Mouse (Mus musculus) limb, embryonic 11.5 days (tissue): ENCODE measurements around the gene Meaf6. TPM values are rescaled to one million over a fixed set of nuclear protein-coding genes. Genes with fewer than 3 reads are reported as not detected.

ENCODE experiments used
- ATAC-seq: fragments of 200-750 bp; cut with Nextera tagmentation; 2 replicates; pipeline ENCODE4 v1.8.0; 2017; ENCODE audit warnings: low read depth; ENCODE audit not compliant: insufficient number of reproducible peaks, low FRiP score, low TSS enrichment
- DNase-seq: peaks from one replicate; pipeline ENCODE4 v3.0.0-alpha.2; 2015; ENCODE audit warnings: low spot score
- H3K27ac ChIP-seq: fragments of 300-500 bp; sonication (generic); replicated peaks from 2 replicates; pipeline ENCODE4 v1.5.1; 2014; ENCODE audit warnings: low read depth, mild to moderate bottlenecking, low read length
- H3K27me3 ChIP-seq: fragments of 300-500 bp; sonication (generic); 2 replicates; pipeline ENCODE4 v1.6.1; 2014; ENCODE audit warnings: mild to moderate bottlenecking, low read length, mixed read lengths; ENCODE audit not compliant: control insufficient read depth, insufficient read depth
- H3K36me3 ChIP-seq: fragments of 300-500 bp; sonication (generic); 2 replicates; pipeline ENCODE4 v1.6.1; 2014; ENCODE audit warnings: mild to moderate bottlenecking, low read length, moderate library complexity, mixed read lengths; ENCODE audit not compliant: control insufficient read depth, insufficient read depth
- H3K4me1 ChIP-seq: fragments of 300-500 bp; sonication (generic); 2 replicates; pipeline ENCODE4 v1.6.1; 2014; ENCODE audit warnings: low read length, mixed read lengths; ENCODE audit not compliant: control insufficient read depth, insufficient read depth
- H3K4me2 ChIP-seq: fragments of 300-500 bp; sonication (generic); 2 replicates; pipeline ENCODE4 v1.6.1; 2014; ENCODE audit warnings: low read depth, mild to moderate bottlenecking, moderate library complexity; ENCODE audit not compliant: severe bottlenecking
- H3K4me3 ChIP-seq: fragments of 300-500 bp; sonication (generic); 2 replicates; pipeline ENCODE4 v1.5.1; 2014; ENCODE audit warnings: low read depth, low read length
- H3K9ac ChIP-seq: fragments of 300-500 bp; sonication (generic); 2 replicates; pipeline ENCODE4 v1.6.1; 2014; ENCODE audit warnings: mild to moderate bottlenecking, low read length
- H3K9me3 ChIP-seq: fragments of 300-500 bp; sonication (generic); 2 replicates; pipeline ENCODE4 v1.6.1; 2016; ENCODE audit warnings: low read length; ENCODE audit not compliant: control insufficient read depth
- WGBS: fragments of 180-500 bp; shearing (Covaris S2); extraction: QIAGEN DNeasy Blood & Tissue Kit; methylation state at CpG from one replicate; pipeline ENCODE4 v1.1.7; 2014; 5-methylcytosine and 5-hydroxymethylcytosine counted together
- polyA plus RNA-seq: library from polyadenylated mRNA; unstranded; fragments of >200 nt; fragmentation: Nextera tagmentation; extraction: Ambion mirVana; gene quantifications from 2 replicates; pipeline ENCODE4 v1.2.1, GENCODE M21; 2014

Meaf6 gene
- polyA plus RNA-seq, 1 experiment from 2014 or later: 97.4 TPM

- WGBS: 79% methylated on average over 7 of the region's 7 CpGs
- H3K4me3 ChIP-seq: no peak overlapping the region
Measured at GRCm38 (mm10) chr4:125117902-125118320, 33.0 kb downstream of the Meaf6 start.

GRCm38 (mm10) chr4:125119070-125119469, 34.1 kb downstream of the Meaf6 start:
- Histone ChIP-seq H3K9ac (no peak overlapping the region), H3K4me2 (no peak overlapping the region), H3K27me3 (no peaks in the 10 kb centered on the region), H3K27ac (no peak overlapping the region), H3K36me3 (no peaks in the 10 kb centered on the region), H3K9me3 (no peaks in the 10 kb centered on the region), H3K4me1 (peaks cover 26% of the 10 kb centered on the region), H3K4me3 (no peak overlapping the region)
- ATAC-seq (no peak), DNase-seq (peak; percentile 62)
- 25% methylated on average over 10 of the region's 10 CpGs for WGBS

More at GRCm38 (mm10) chr4:125117902-125118320, 33.0 kb downstream of the Meaf6 start:
- ATAC-seq (no peak), DNase-seq (no peak)
- no peak overlapping the region for H3K27ac ChIP-seq
- H3K9ac ChIP-seq: no peak overlapping the region
- no peaks in the 10 kb centered on the region for H3K9me3 ChIP-seq
- H3K4me1 ChIP-seq: peaks cover 21% of the 10 kb centered on the region
- no peaks in the 10 kb centered on the region for H3K27me3 ChIP-seq
- no peaks in the 10 kb centered on the region for H3K36me3 ChIP-seq
- no peak overlapping the region for H3K4me2 ChIP-seq

- H3K4me1 ChIP-seq: peaks cover 25% of the 10 kb centered on the region
- no peak overlapping the region for H3K27ac ChIP-seq
- DNase-seq: no peak
- ATAC-seq: no peak
- H3K27me3 ChIP-seq: no peaks in the 10 kb centered on the region
- 93% methylated on average over 11 of the region's 11 CpGs for WGBS
- H3K9ac ChIP-seq: no peak overlapping the region
- no peaks in the 10 kb centered on the region for H3K9me3 ChIP-seq
- H3K36me3 ChIP-seq: no peaks in the 10 kb centered on the region
- no peak overlapping the region for H3K4me2 ChIP-seq
- H3K4me3 ChIP-seq: no peak overlapping the region
Measured at GRCm38 (mm10) chr4:125119721-125120120, 34.8 kb downstream of the Meaf6 start.

- 19% methylated on average over 16 of the region's 16 CpGs for WGBS
- no peaks in the 10 kb centered on the region for H3K9me3 ChIP-seq
- H3K9ac ChIP-seq: no peak overlapping the region
- no peaks in the 10 kb centered on the region for H3K36me3 ChIP-seq
- no peak overlapping the region for H3K27ac ChIP-seq
- H3K4me2 ChIP-seq: no peak overlapping the region
- no peak overlapping the region for H3K4me3 ChIP-seq
- H3K27me3 ChIP-seq: peaks cover 10% of the 10 kb centered on the region
- peaks cover 12% of the 10 kb centered on the region for H3K4me1 ChIP-seq
- DNase-seq (no peak), ATAC-seq (no peak)
Measured at GRCm38 (mm10) chr4:125122431-125123278, 37.7 kb downstream of the Meaf6 start.

- Histone ChIP-seq H3K27me3 (peaks cover 12% of the 10 kb centered on the region), H3K4me1 (peaks cover 12% of the 10 kb centered on the region), H3K4me3 (no peak overlapping the region), H3K36me3 (no peaks in the 10 kb centered on the region), H3K27ac (no peak overlapping the region), H3K9ac (no peak overlapping the region), H3K9me3 (no peaks in the 10 kb centered on the region), H3K4me2 (no peak overlapping the region)
- 74% methylated on average over 7 of the region's 7 CpGs for WGBS
- DNase-seq: no peak
- no peak for ATAC-seq
Measured at GRCm38 (mm10) chr4:125123279-125123671, 38.3 kb downstream of the Meaf6 start.

GRCm38 (mm10) chr4:125124424-125125209, 39.7 kb downstream of the Meaf6 start:
- 46% methylated on average over 7 of the region's 7 CpGs for WGBS
- peaks cover 12% of the 10 kb centered on the region for H3K4me1 ChIP-seq
- H3K4me3 ChIP-seq: no peak overlapping the region
- no peaks in the 10 kb centered on the region for H3K36me3 ChIP-seq
- H3K27me3 ChIP-seq: peaks cover 12% of the 10 kb centered on the region
- no peak overlapping the region for H3K27ac ChIP-seq
- no peak overlapping the region for H3K4me2 ChIP-seq
- DNase-seq (no peak), ATAC-seq (no peak)
- H3K9me3 ChIP-seq: no peaks in the 10 kb centered on the region
- no peak overlapping the region for H3K9ac ChIP-seq

- Histone ChIP-seq H3K9me3 (no peaks in the 10 kb centered on the region), H3K27me3 (peaks cover 12% of the 10 kb centered on the region), H3K4me2 (no peak overlapping the region), H3K9ac (no peak overlapping the region), H3K36me3 (no peaks in the 10 kb centered on the region), H3K4me1 (peaks cover 12% of the 10 kb centered on the region), H3K4me3 (no peak overlapping the region), H3K27ac (no peak overlapping the region)
- ATAC-seq (no peak), DNase-seq (no peak)
- WGBS: 70% methylated on average over 7 of the region's 7 CpGs
Measured at GRCm38 (mm10) chr4:125125361-125125921, 40.5 kb downstream of the Meaf6 start.

- no peak overlapping the region for H3K4me2 ChIP-seq
- no peaks in the 10 kb centered on the region for H3K36me3 ChIP-seq
- H3K4me3 ChIP-seq: no peak overlapping the region
- DNase-seq: no peak
- no peak overlapping the region for H3K9ac ChIP-seq
- WGBS: 85% methylated on average over 3 of the region's 3 CpGs
- ATAC-seq: no peak
- H3K9me3 ChIP-seq: no peaks in the 10 kb centered on the region
- peaks cover 12% of the 10 kb centered on the region for H3K4me1 ChIP-seq
- no peak overlapping the region for H3K27ac ChIP-seq
- H3K27me3 ChIP-seq: peaks cover 12% of the 10 kb centered on the region
Measured at GRCm38 (mm10) chr4:125126186-125126585, 41.3 kb downstream of the Meaf6 start.
